Mouse (Mus musculus) cerebellum, adult 2 months (tissue): ENCODE measurements around the gene Taf13.
A peak's percentile ranks its signal among the peaks of the same experiment; 100 is the strongest.

Source experiments
- CTCF ChIP-seq: fragments of 200-500 bp; IDR thresholded peaks from 2 replicates; pipeline ENCODE4 v1.5.1; 2011; ENCODE audit warnings: low read depth, mild to moderate bottlenecking, control low read depth, low read length, moderate library complexity, borderline replicate concordance; ENCODE audit not compliant: insufficient read depth
- POLR2A ChIP-seq: fragments of 200-500 bp; IDR thresholded peaks from 2 replicates; pipeline ENCODE4 v1.6.1; 2011; ENCODE audit warnings: low read length, control low read depth, borderline replicate concordance; ENCODE audit not compliant: insufficient read depth

DNA sequence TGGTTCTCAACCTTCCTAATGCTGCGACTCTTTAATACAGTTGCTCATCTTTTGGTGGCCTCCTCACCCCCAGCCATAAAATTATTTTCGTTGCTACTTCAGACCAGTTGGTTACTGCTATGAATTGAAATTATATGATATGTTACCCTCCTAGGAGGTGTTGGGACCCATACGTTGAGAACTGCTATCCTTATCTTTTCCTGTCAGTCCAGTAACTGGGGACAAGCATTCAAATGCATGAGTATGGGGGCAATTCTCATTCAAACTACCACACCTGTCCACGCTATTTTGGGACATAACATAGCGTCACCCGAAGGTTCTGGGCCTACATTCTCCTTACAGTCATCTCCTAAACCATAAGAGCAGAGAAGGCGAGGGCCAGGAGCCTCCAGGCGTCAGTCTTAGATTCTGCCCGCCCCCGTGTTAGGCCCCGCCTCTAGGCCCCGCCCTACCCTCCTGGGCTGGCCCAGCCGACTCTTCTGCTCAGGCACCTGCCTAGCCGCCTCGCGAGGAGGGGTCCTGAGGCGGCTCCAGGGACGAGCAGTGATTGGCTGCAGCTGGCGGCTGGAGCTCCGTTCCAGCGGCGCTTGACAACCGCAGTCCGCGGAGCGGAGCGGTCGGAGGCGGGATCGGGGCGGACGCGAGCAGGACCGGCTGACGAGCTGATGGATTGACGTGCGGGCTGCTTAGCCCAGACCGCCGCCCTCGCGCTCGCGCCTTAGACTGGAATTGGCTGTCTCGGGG lies 19.5 kb downstream of the Taf13 start, which contains the start of gene Wdr47:
- TF ChIP-seq CTCF (no peak), POLR2A (peak; percentile 72; the same call in 1 of the 2 replicates)
